Mouse (Mus musculus) midbrain, postnatal 0 days (tissue): Measurements from ENCODE around the gene Trim75. TPM values are rescaled to one million over a fixed set of nuclear protein-coding genes. Genes with fewer than 3 reads are reported as not detected.
A peak's percentile ranks its signal among the peaks of the same experiment; 100 is the strongest.

Experiments used
- ATAC-seq: fragments of 200-750 bp; cut with Nextera tagmentation; 2 replicates; pipeline ENCODE4 v1.8.0; 2017; ENCODE audit warnings: moderate number of reproducible peaks, mild to moderate bottlenecking, moderate TSS enrichment, moderate library complexity; ENCODE audit not compliant: low FRiP score
- DNase-seq: peaks from one replicate; pipeline ENCODE4 v3.0.0-alpha.2; 2015; ENCODE audit warnings: low spot score
- H3K27ac ChIP-seq: fragments of 300-500 bp; sonication (generic); 2 replicates; pipeline ENCODE4 v1.5.1; 2014; ENCODE audit warnings: low read depth, mild to moderate bottlenecking, low read length, mixed read lengths
- H3K27me3 ChIP-seq: fragments of 300-500 bp; sonication (generic); 2 replicates; pipeline ENCODE4 v1.6.1; 2014; ENCODE audit warnings: low read length, control low read depth, mixed read lengths; ENCODE audit not compliant: insufficient read depth
- H3K36me3 ChIP-seq: fragments of 300-500 bp; sonication (generic); 2 replicates; pipeline ENCODE4 v1.6.1; 2014; ENCODE audit warnings: low read length, control low read depth, mixed read lengths; ENCODE audit not compliant: insufficient read depth
- H3K4me1 ChIP-seq: fragments of 300-500 bp; sonication (generic); 2 replicates; pipeline ENCODE4 v1.6.1; 2014; ENCODE audit warnings: mild to moderate bottlenecking, control low read depth, antibody characterized with exemption, low read length, mixed read lengths; ENCODE audit not compliant: insufficient read depth
- H3K4me2 ChIP-seq: fragments of 300-500 bp; sonication (generic); 2 replicates; pipeline ENCODE4 v1.6.1; 2014; ENCODE audit warnings: low read depth, mild to moderate bottlenecking, low read length, mixed read lengths; ENCODE audit not compliant: poor library complexity, severe bottlenecking
- H3K4me3 ChIP-seq: fragments of 300-500 bp; sonication (generic); 2 replicates; pipeline ENCODE4 v1.5.1; 2014; ENCODE audit warnings: low read depth, mild to moderate bottlenecking, low read length, moderate library complexity
- H3K9ac ChIP-seq: fragments of 300-500 bp; sonication (generic); replicated peaks from 2 replicates; pipeline ENCODE4 v1.6.1; 2014; ENCODE audit warnings: mild to moderate bottlenecking, low read length, moderate library complexity, mixed read lengths; ENCODE audit not compliant: poor library complexity, severe bottlenecking
- H3K9me3 ChIP-seq: fragments of 300-500 bp; sonication (generic); 2 replicates; pipeline ENCODE4 v1.6.1; 2016; ENCODE audit warnings: low read length, control low read depth
- CTCF ChIP-seq: IDR thresholded peaks from 2 replicates; pipeline ENCODE4 v1.5.1; 2016; ENCODE audit warnings: antibody characterized with exemption, mild to moderate bottlenecking
- WGBS: fragments of 180-500 bp; shearing (Covaris S2); extraction: QIAGEN DNeasy Blood & Tissue Kit; methylation state at CpG from one replicate; pipeline ENCODE4 v1.1.7; 2014; 5-methylcytosine and 5-hydroxymethylcytosine counted together
- polyA plus RNA-seq: library from polyadenylated mRNA; unstranded; fragments of >200 nt; fragmentation: Nextera tagmentation; extraction: Ambion mirVana; gene quantifications from 2 replicates; pipeline ENCODE4 v1.2.1, GENCODE M21; 2015
- total RNA-seq: library from RNA; depleted of rRNA; stranded (reverse); fragments of >200 nt; gene quantifications from 2 replicates; pipeline ENCODE4 v1.2.3, GENCODE M21; 2014; rRNA removed

Gene Trim75
- total RNA-seq (not detected in 2 replicates), polyA plus RNA-seq (0.05 and 0.16 TPM in 2 replicates)

- H3K4me1 ChIP-seq, result no peaks in the 10 kb centered on the region
- no peak for DNase-seq
- ATAC-seq, result no peak
- no peak within 1 kb of the TSS for H3K4me3 ChIP-seq
- H3K27ac ChIP-seq, result no peak within 1 kb of the TSS
- H3K4me2 ChIP-seq, result no peak within 1 kb of the TSS
- 92% methylated on average over 4 of the region's 4 CpGs for WGBS
- H3K9me3 ChIP-seq, result no peaks in the 10 kb centered on the region
- no peaks in the 10 kb centered on the region for H3K36me3 ChIP-seq
- TF ChIP-seq CTCF, result no peak
- H3K9ac ChIP-seq, result no peak within 1 kb of the TSS
- no peaks in the 10 kb centered on the region for H3K27me3 ChIP-seq
Measured at GRCm38 (mm10) chr8:64987731-64988130, at the start of gene Trim75. Trim75 (minus strand) TSS chr8:64987831.

- ATAC-seq (no peak), DNase-seq (peak; percentile 29)
- Histone ChIP-seq H3K9me3 (no peaks in the 10 kb centered on the region), H3K9ac (no peak within 1 kb of the TSS), H3K4me2 (peak within 1 kb of the TSS; percentile 48), H3K36me3 (no peaks in the 10 kb centered on the region), H3K27ac (no peak within 1 kb of the TSS), H3K4me1 (no peaks in the 10 kb centered on the region), H3K27me3 (no peaks in the 10 kb centered on the region), H3K4me3 (peak within 1 kb of the TSS; percentile 30)
- 1% methylated on average over 8 of the region's 8 CpGs for WGBS
- no peak for TF ChIP-seq CTCF
Measured at GRCm38 (mm10) chr8:65037117-65037533, 49.5 kb upstream of the Trim75 start, which contains the start of gene Apela. Apela (minus strand) TSS chr8:65037336.

GRCm38 (mm10) chr8:65034136-65034535 is 46.5 kb upstream of the Trim75 start:
- Histone ChIP-seq H3K9ac (no peak overlapping the region), H3K4me2 (no peak overlapping the region), H3K4me3 (no peak overlapping the region), H3K36me3 (no peaks in the 10 kb centered on the region), H3K4me1 (no peaks in the 10 kb centered on the region), H3K9me3 (no peaks in the 10 kb centered on the region), H3K27ac (no peak overlapping the region), H3K27me3 (no peaks in the 10 kb centered on the region)
- ATAC-seq (no peak), DNase-seq (no peak)
- 54% methylated on average over 2 of the region's 2 CpGs for WGBS
- TF ChIP-seq CTCF, result no peak

- no peaks in the 10 kb centered on the region for H3K9me3 ChIP-seq
- ATAC-seq, result no peak
- no peak overlapping the region for H3K4me3 ChIP-seq
- 88% methylated on average over 13 of the region's 13 CpGs for WGBS
- no peaks in the 10 kb centered on the region for H3K36me3 ChIP-seq
- H3K27me3 ChIP-seq, result no peaks in the 10 kb centered on the region
- no peak overlapping the region for H3K27ac ChIP-seq
- DNase-seq, result no peak
- H3K4me1 ChIP-seq, result no peaks in the 10 kb centered on the region
- no peak overlapping the region for H3K4me2 ChIP-seq
- no peak for TF ChIP-seq CTCF
- H3K9ac ChIP-seq, result no peak overlapping the region
Measured at GRCm38 (mm10) chr8:65033056-65033455, 45.4 kb upstream of the Trim75 start.

GRCm38 (mm10) chr8:65032107-65032506 is 44.5 kb upstream of the Trim75 start:
- Histone ChIP-seq H3K27me3 (no peaks in the 10 kb centered on the region), H3K36me3 (no peaks in the 10 kb centered on the region), H3K9me3 (no peaks in the 10 kb centered on the region), H3K4me2 (no peak overlapping the region), H3K9ac (no peak overlapping the region), H3K4me1 (no peaks in the 10 kb centered on the region), H3K27ac (no peak overlapping the region), H3K4me3 (no peak overlapping the region)
- no peak for DNase-seq
- 90% methylated on average over 1 of the region's 1 CpGs for WGBS
- TF ChIP-seq CTCF, result no peak
- ATAC-seq, result no peak

GRCm38 (mm10) chr8:65030735-65031485 is 43.3 kb upstream of the Trim75 start:
- Histone ChIP-seq H3K4me1 (no peaks in the 10 kb centered on the region), H3K4me2 (no peak overlapping the region), H3K9me3 (no peaks in the 10 kb centered on the region), H3K27me3 (no peaks in the 10 kb centered on the region), H3K36me3 (no peaks in the 10 kb centered on the region), H3K4me3 (no peak overlapping the region), H3K27ac (no peak overlapping the region), H3K9ac (no peak overlapping the region)
- ATAC-seq (no peak), DNase-seq (no peak)
- WGBS, result 79% methylated on average over 4 of the region's 4 CpGs
- TF ChIP-seq CTCF, result no peak
